ENCODE assay signal across 11 mouse cellular contexts in the genomic region with DNA sequence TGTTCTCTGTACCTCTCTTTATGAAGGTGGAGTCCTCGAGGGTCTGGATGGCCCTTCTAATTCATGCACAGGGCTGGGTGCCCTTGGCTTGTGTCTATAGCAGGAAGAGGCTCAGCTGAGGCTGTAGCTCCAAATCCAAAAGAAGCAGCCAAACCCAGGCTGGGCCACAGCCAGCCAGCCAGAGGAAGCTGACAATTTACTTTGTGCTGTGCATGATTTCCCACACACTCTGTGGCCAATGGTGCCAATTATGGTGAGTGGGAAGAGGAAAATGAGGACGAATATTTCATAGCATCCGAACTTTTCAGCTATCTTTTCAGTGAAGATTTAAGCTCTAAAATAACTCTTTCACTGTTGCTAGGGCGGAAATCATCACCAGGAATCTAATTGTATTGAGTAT. TPM values are rescaled to one million over a fixed set of nuclear protein-coding genes. Genes with fewer than 3 reads are reported as not detected.
DNase-seq lines count a peak whose midpoint lies in the region.
"Had no signal": no experiment of that assay in that cellular context is flagged by ENCODE, and none has a peak within 500 bp of the region (broad histone marks: within the 10 kb centered on the region; RNA-seq: fewer than 3 reads in every experiment).

No protein-coding gene starts in this region.

- peak; percentile 27 to 55 for DNase-seq in cerebellum, postnatal 25 days
- no peak for DNase-seq in cerebellum, adult 11 months
- peak; percentile 83 for DNase-seq in layer of hippocampus, adult 11-12 months (ENCODE audit: low spot score)
- DNase-seq in layer of hippocampus, adult 9-10 months (ENCODE audit: low spot score) = no peak
- peak; percentile 79 to 87 for DNase-seq in left cerebral cortex, postnatal 14 days (ENCODE audit: low spot score in 2 of 2)
- peak; percentile 89 for DNase-seq in telencephalon, adult 2 months (ENCODE audit: low read depth, low spot score)
- DNase-seq in adrenal gland, adult 8-10 months = no peak
- no peak for DNase-seq in thymus, postnatal 36 days
- DNase-seq: cerebellum, adult 2 months; kidney, postnatal 14 days; liver, embryonic 13.5 days had no signal

- intact Hi-C loops in left cerebral cortex, postnatal 14 days (cut with DNase I) = no loop called here

RNA-seq across cellular contexts. Expression of gene Zfr, which starts 21.2 kb away (rescaled TPM):
- total RNA-seq in left cerebral cortex, postnatal 14 days (2021) = 100 to 1,000 TPM; 347 to 349 TPM
- 100 to 1,000 TPM; 109 to 191 (median 172) TPM for total RNA-seq in adrenal gland, adult 8-10 months (2022)

Comparison
In these comparisons a context has a peak if more than half of its experiments do, and no peak if none do; other contexts are left out.
1. DNase-seq: peak in cerebellum, postnatal 25 days (2 of 2), layer of hippocampus, adult 11-12 months (single experiment), left cerebral cortex, postnatal 14 days (2 of 2) and telencephalon, adult 2 months (single experiment); none in cerebellum, adult 11 months (single experiment), layer of hippocampus, adult 9-10 months (single experiment), adrenal gland, adult 8-10 months (single experiment) and thymus, postnatal 36 days (0 of 2).